Mouse (Mus musculus) cerebellum, adult 2 months (tissue): Measurements from ENCODE around the gene Tsga10.

Experiments used
- CTCF ChIP-seq: fragments of 200-500 bp; IDR thresholded peaks from 2 replicates; pipeline ENCODE4 v1.5.1; 2011; ENCODE audit warnings: low read depth, mild to moderate bottlenecking, control low read depth, low read length, moderate library complexity, borderline replicate concordance; ENCODE audit not compliant: insufficient read depth
- POLR2A ChIP-seq: fragments of 200-500 bp; IDR thresholded peaks from 2 replicates; pipeline ENCODE4 v1.6.1; 2011; ENCODE audit warnings: low read length, control low read depth, borderline replicate concordance; ENCODE audit not compliant: insufficient read depth

DNA sequence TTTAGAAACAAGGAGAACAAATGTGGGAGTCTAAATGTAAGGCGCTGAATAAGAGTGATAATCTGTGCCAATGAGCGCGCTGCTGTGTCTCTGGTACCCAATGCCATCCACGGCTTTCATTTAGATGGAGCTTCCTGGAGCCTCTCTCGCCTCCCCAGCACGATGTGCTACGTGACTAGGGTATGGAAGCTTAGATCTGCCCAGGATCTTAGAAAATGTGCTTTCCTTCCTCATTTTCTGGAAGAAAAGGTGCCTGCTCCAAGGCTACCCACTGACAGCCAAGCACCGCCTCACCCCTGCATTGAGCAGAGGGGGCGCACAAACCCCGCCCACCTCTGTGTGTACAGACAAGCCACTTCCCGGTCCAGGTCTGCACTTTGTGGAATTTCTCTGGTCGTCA, 140.3 kb downstream of the Tsga10 start:
- no peak for TF ChIP-seq CTCF
- TF ChIP-seq POLR2A = no peak
